In the genomic region with DNA sequence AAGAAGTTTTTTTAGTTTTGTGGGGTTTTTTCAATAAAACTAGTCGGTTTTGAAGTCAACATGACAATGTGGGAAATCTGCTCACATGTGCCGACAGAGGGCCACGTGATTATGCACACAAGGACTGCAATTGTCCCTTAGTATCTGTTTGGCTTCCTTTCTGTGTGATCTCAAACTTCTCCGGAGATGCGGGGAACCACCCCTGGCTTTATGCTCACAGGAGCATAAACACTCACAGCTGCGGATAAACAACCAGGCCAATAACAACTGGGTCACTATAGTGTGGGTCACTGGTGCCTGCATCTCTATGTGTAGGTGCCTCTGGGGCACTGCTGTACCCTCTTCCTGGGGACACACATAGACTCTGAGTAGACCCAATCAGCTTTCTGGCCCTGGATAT, we compare ENCODE assay signal across 23 mouse cellular contexts. TPM values are rescaled to one million over a fixed set of nuclear protein-coding genes. Genes with fewer than 3 reads are reported as not detected.
DNase-seq lines count a peak whose midpoint lies in the region; ATAC-seq and TF ChIP-seq lines count a peak whose summit lies in the region.
"Had no signal": no experiment of that assay in that cellular context is flagged by ENCODE, and none has a peak within 500 bp of the region (broad histone marks: within the 10 kb centered on the region; RNA-seq: fewer than 3 reads in every experiment).

No protein-coding gene starts in this region.

- WGBS in hindbrain, embryonic 12.5 days: 80% methylated on average over 6 of the region's 6 CpGs
- WGBS in hindbrain, embryonic 10.5 days: 80% methylated on average over 6 of the region's 6 CpGs
- WGBS in hindbrain, postnatal 0 days: 47% methylated on average over 6 of the region's 6 CpGs
- WGBS in neural tube, embryonic 15.5 days: 74% methylated on average over 6 of the region's 6 CpGs

- H3K4me2 ChIP-seq in hindbrain, embryonic 12.5 days (replicated peaks): peak overlapping the region; percentile 92; the same call in 1 of the 2 replicates
- peak overlapping the region; percentile 86 for H3K4me2 ChIP-seq in hindbrain, postnatal 0 days (ENCODE audit: low read depth, low read length)
- H3K4me2 ChIP-seq in neural tube, embryonic 15.5 days: peak overlapping the region; percentile 98
- H3K4me2 ChIP-seq: heart, embryonic 12.5 days; intestine, embryonic 15.5 days; limb, embryonic 13.5 days; liver, embryonic 13.5 days; lung, embryonic 14.5 days had no signal

- H3K9ac ChIP-seq in hindbrain, embryonic 12.5 days: no peak overlapping the region
- H3K9ac ChIP-seq in hindbrain, postnatal 0 days (replicated peaks; ENCODE audit: low read length): no peak overlapping the region
- no peak overlapping the region for H3K9ac ChIP-seq in neural tube, embryonic 15.5 days (replicated peaks)
- H3K9ac ChIP-seq: heart, embryonic 12.5 days; intestine, embryonic 15.5 days; limb, embryonic 13.5 days; liver, embryonic 13.5 days; lung, embryonic 14.5 days had no signal

- no peak for ATAC-seq in hindbrain, embryonic 12.5 days (ENCODE audit: low FRiP score)
- no peak for ATAC-seq in hindbrain, postnatal 0 days
- no peak for ATAC-seq in neural tube, embryonic 15.5 days (ENCODE audit: low FRiP score)
- ATAC-seq in megakaryocyte-erythroid progenitor cell, adult 5-6 weeks (replicated peaks; ENCODE audit: low FRiP score, low TSS enrichment, poor library complexity, severe bottlenecking): no peak
- ATAC-seq: intestine, embryonic 15.5 days had no signal

- H3K4me1 ChIP-seq in hindbrain, embryonic 12.5 days: peaks cover 29% of the 10 kb centered on the region
- peaks cover 41% of the 10 kb centered on the region for H3K4me1 ChIP-seq in hindbrain, embryonic 10.5 days (replicated peaks)
- peaks cover 6% of the 10 kb centered on the region for H3K4me1 ChIP-seq in hindbrain, postnatal 0 days (ENCODE audit: insufficient read depth, low read length)
- peaks cover 30% of the 10 kb centered on the region for H3K4me1 ChIP-seq in neural tube, embryonic 15.5 days
- H3K4me1 ChIP-seq: liver, embryonic 13.5 days had no signal

- H3K9me3 ChIP-seq in hindbrain, embryonic 12.5 days (replicated peaks): no peaks in the 10 kb centered on the region
- no peaks in the 10 kb centered on the region for H3K9me3 ChIP-seq in hindbrain, embryonic 10.5 days
- H3K9me3 ChIP-seq in hindbrain, postnatal 0 days (ENCODE audit: low read length): no peaks in the 10 kb centered on the region
- no peaks in the 10 kb centered on the region for H3K9me3 ChIP-seq in neural tube, embryonic 15.5 days (replicated peaks)
- H3K9me3 ChIP-seq: heart, embryonic 12.5 days; intestine, embryonic 15.5 days; limb, embryonic 13.5 days; liver, embryonic 13.5 days had no signal

- no peaks in the 10 kb centered on the region for H3K36me3 ChIP-seq in hindbrain, embryonic 12.5 days
- 0 out of 2 replicates have a peak, but pooled peaks cover 3% of the 10 kb centered on the region for H3K36me3 ChIP-seq in hindbrain, embryonic 10.5 days
- H3K36me3 ChIP-seq in hindbrain, postnatal 0 days (ENCODE audit: insufficient read depth, low read length): no peaks in the 10 kb centered on the region
- no peaks in the 10 kb centered on the region for H3K36me3 ChIP-seq in neural tube, embryonic 15.5 days
- H3K36me3 ChIP-seq: heart, embryonic 12.5 days; intestine, embryonic 15.5 days; limb, embryonic 13.5 days; liver, embryonic 13.5 days had no signal

- peaks cover 42% of the 10 kb centered on the region for H3K27me3 ChIP-seq in hindbrain, embryonic 12.5 days
- H3K27me3 ChIP-seq in hindbrain, embryonic 10.5 days (ENCODE audit: insufficient read depth, poor library complexity, severe bottlenecking): peaks cover 53% of the 10 kb centered on the region
- no peaks in the 10 kb centered on the region for H3K27me3 ChIP-seq in hindbrain, postnatal 0 days (ENCODE audit: insufficient read depth, low read length)
- peaks cover 25% of the 10 kb centered on the region for H3K27me3 ChIP-seq in neural tube, embryonic 15.5 days (replicated peaks)
- H3K27me3 ChIP-seq: CH12.LX had no signal

- TF ChIP-seq CTCF in hindbrain, postnatal 0 days (IDR thresholded peaks at IDR 0.05; ENCODE audit: low read depth): no peak

- no peak overlapping the region for H3K27ac ChIP-seq in hindbrain, embryonic 12.5 days
- no peak overlapping the region for H3K27ac ChIP-seq in hindbrain, embryonic 10.5 days
- no peak overlapping the region for H3K27ac ChIP-seq in hindbrain, postnatal 0 days
- H3K27ac ChIP-seq in neural tube, embryonic 15.5 days (replicated peaks): no peak overlapping the region
- H3K27ac ChIP-seq: intestine, embryonic 15.5 days; limb, embryonic 13.5 days; liver, embryonic 13.5 days had no signal

- no peak overlapping the region for H3K4me3 ChIP-seq in hindbrain, embryonic 12.5 days
- no peak overlapping the region for H3K4me3 ChIP-seq in hindbrain, embryonic 10.5 days
- peak overlapping the region; percentile 66 for H3K4me3 ChIP-seq in hindbrain, postnatal 0 days (ENCODE audit: low read length)
- peak overlapping the region; percentile 62; the same call in 1 of the 2 replicates for H3K4me3 ChIP-seq in neural tube, embryonic 15.5 days (replicated peaks)
- H3K4me3 ChIP-seq: heart, embryonic 12.5 days; intestine, embryonic 15.5 days; limb, embryonic 13.5 days; liver, embryonic 13.5 days had no signal

- DNase-seq in hindbrain, embryonic 10.5 days (ENCODE audit: low spot score): no peak
- peak; percentile 50 for DNase-seq in retina, postnatal 1 day
- DNase-seq in retina, embryonic 14.5 days (ENCODE audit: low spot score): no peak
- DNase-seq in hindbrain, postnatal 0 days (ENCODE audit: low spot score): no peak
- DNase-seq in spleen, adult 18-20 months: no peak
- DNase-seq: cerebellum, adult 2 months; cerebellum, postnatal 36 days; heart, postnatal 14 days; kidney, adult 9 months; kidney, postnatal 36 days; liver, embryonic 13.5 days; lung, embryonic 14.5 days; lung, postnatal 4 days; thymus, postnatal 14 days had no signal

RNA-seq across cellular contexts. Expression of a gene that starts 4.5 kb away (rescaled TPM):
- polyA plus RNA-seq in hindbrain, embryonic 12.5 days (2016; fragmentation: Nextera tagmentation; extraction: Ambion mirVana): 5.1 and 7.0 TPM in 2 replicates
- polyA plus RNA-seq in hindbrain, embryonic 10.5 days (2016; fragmentation: Nextera tagmentation; extraction: Ambion mirVana): 1.9 and 3.2 TPM in 2 replicates
- total RNA-seq in hindbrain, postnatal 0 days (2014; rRNA removed): 111 and 122 TPM in 2 replicates
- polyA plus RNA-seq in hindbrain, postnatal 0 days (2015; fragmentation: Nextera tagmentation; extraction: Ambion mirVana): 8.5 and 9.1 TPM in 2 replicates
- 7.0 and 7.5 TPM in 2 replicates for polyA plus RNA-seq in neural tube, embryonic 15.5 days (2015; fragmentation: Nextera tagmentation; extraction: Ambion mirVana)
- not detected in 2 replicates for total RNA-seq in megakaryocyte-erythroid progenitor cell, adult 5-6 weeks (2014; fragmentation: Nextera tagmentation)
- total RNA-seq in megakaryocyte-erythroid progenitor cell, adult 5-6 weeks (2017): not detected in 2 replicates
- total RNA-seq: granulocyte monocyte progenitor cell, adult 5-6 weeks; MEL had no signal
- polyA plus RNA-seq: liver, embryonic 13.5 days; lung, embryonic 14.5 days had no signal

Comparison
In these comparisons a context has a peak if more than half of its experiments do, and no peak if none do; other contexts are left out.
1. H3K4me3 ChIP-seq: peak in hindbrain, postnatal 0 days (single experiment) and neural tube, embryonic 15.5 days (single experiment); none in hindbrain, embryonic 12.5 days (single experiment) and hindbrain, embryonic 10.5 days (single experiment).
2. Peak in every context shown above with its lines, with median percentiles within 50 percentile points of each other: H3K4me2 ChIP-seq.